Mouse (Mus musculus): ENCODE measurements around the gene Cnot6l. TPM values are rescaled to one million over a fixed set of nuclear protein-coding genes. Genes with fewer than 3 reads are reported as not detected.

Cnot6l gene
- polyA plus RNA-seq, 1 experiment from 2014 or later, result 12.0 TPM

DNA sequence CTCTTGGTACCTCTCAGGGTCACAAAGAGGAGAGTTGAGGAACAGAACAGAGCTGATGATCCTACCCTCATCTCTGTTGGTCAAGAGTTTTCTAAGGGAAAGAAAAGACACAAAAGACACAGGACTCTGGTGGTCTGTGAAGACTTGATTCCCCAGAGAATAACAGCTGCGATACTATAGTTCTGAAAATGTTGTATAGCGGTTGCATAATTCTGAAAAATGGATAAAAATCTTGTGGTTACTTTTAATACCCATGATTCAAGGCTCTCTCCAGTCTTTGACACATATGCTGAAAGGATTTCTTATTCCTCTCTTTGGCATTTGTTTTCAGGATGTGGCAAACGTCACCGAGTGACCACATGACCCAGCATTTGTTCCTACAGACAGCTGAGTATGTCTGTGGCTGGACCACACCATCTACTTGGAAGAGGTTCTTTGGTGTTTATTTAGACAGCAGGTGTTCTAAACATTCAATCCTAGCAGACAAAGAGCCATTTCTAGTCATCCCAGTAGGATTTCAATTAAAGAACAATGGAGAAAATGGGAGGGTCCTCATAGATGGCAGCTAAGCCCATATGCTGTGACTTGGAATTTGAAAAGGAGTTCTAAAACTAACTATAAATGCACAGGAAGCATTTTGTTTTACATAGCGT lies 124.7 kb downstream of the Cnot6l start:
- Histone ChIP-seq H3K27me3 (ENCODE audit: control insufficient read depth, insufficient read depth, low read length) (no peaks in the 10 kb centered on the region), H3K4me2 (ENCODE audit: low read depth) (no peak overlapping the region)
- 74% methylated on average over 5 of the region's 5 CpGs for WGBS

GRCm38 (mm10) chr5:96037684-96038121 lies 126.3 kb downstream of the Cnot6l start:
- WGBS, result 51% methylated on average over 8 of the region's 8 CpGs
- no peaks in the 10 kb centered on the region for H3K27me3 ChIP-seq (ENCODE audit: control insufficient read depth, insufficient read depth, low read length)
- H3K4me3 ChIP-seq (ENCODE audit: low read depth, low read length), result no peak overlapping the region
- no peak for ATAC-seq (ENCODE audit: insufficient read depth, low FRiP score, low TSS enrichment)
- 0 out of 2 replicates have a peak, but pooled peaks cover 5% of the 10 kb centered on the region for H3K4me1 ChIP-seq (ENCODE audit: control insufficient read depth, insufficient read depth, low read length)
- peak; percentile 13 for DNase-seq (ENCODE audit: low spot score)
- H3K9ac ChIP-seq (ENCODE audit: low read length), result no peak overlapping the region
- H3K36me3 ChIP-seq (ENCODE audit: control insufficient read depth, insufficient read depth, low read length), result no peaks in the 10 kb centered on the region
- no peak overlapping the region for H3K4me2 ChIP-seq (ENCODE audit: low read depth)
- H3K9me3 ChIP-seq (ENCODE audit: control insufficient read depth, low read length), result no peaks in the 10 kb centered on the region
- H3K27ac ChIP-seq (ENCODE audit: low read depth, low read length), result no peak overlapping the region

More for the DNA sequence above, 124.7 kb downstream of the Cnot6l start:
- H3K9me3 ChIP-seq (ENCODE audit: control insufficient read depth, low read length), result no peaks in the 10 kb centered on the region
- no peak overlapping the region for H3K9ac ChIP-seq (ENCODE audit: low read length)
- H3K4me3 ChIP-seq (ENCODE audit: low read depth, low read length), result no peak overlapping the region
- H3K27ac ChIP-seq (ENCODE audit: low read depth, low read length), result no peak overlapping the region
- 0 out of 2 replicates have a peak, but pooled peaks cover 5% of the 10 kb centered on the region for H3K4me1 ChIP-seq (ENCODE audit: control insufficient read depth, insufficient read depth, low read length)
- DNase-seq (ENCODE audit: low spot score), result no peak
- no peaks in the 10 kb centered on the region for H3K36me3 ChIP-seq (ENCODE audit: control insufficient read depth, insufficient read depth, low read length)
- ATAC-seq (ENCODE audit: insufficient read depth, low FRiP score, low TSS enrichment), result no peak

DNA sequence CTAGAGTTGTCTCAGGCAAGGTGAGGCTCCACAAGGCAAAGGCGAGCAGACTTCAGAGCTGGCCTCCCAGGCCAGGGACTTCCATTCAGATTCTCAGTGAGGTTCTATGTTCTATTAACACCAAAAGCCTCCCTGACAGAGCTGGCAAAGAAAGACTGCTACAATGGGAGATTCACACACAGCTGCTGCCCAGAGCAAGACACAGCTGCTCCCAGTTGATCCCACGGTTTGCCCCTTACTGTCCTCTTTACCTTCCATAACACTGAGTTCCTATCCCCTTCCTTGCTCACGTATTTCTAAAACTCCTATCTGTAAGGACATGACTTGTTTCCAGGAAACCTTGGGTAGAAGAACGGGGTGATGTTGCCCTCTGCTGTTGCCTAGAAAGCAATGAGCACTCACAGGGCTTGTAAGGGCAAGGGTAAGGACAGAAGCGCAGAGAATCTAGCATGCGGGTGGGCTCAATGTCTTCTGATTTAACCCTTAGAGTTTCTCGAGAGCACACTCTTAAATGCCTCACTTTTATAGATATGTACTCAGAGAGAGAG lies 127.8 kb downstream of the Cnot6l start:
- no peak for DNase-seq (ENCODE audit: low spot score)
- WGBS, result 70% methylated on average over 7 of the region's 7 CpGs
- no peak overlapping the region for H3K4me2 ChIP-seq (ENCODE audit: low read depth)
- no peak overlapping the region for H3K4me3 ChIP-seq (ENCODE audit: low read depth, low read length)
- H3K27ac ChIP-seq (ENCODE audit: low read depth, low read length), result no peak overlapping the region
- 0 out of 2 replicates have a peak, but pooled peaks cover 5% of the 10 kb centered on the region for H3K4me1 ChIP-seq (ENCODE audit: control insufficient read depth, insufficient read depth, low read length)
- ATAC-seq (ENCODE audit: insufficient read depth, low FRiP score, low TSS enrichment), result no peak
- no peaks in the 10 kb centered on the region for H3K9me3 ChIP-seq (ENCODE audit: control insufficient read depth, low read length)
- H3K27me3 ChIP-seq (ENCODE audit: control insufficient read depth, insufficient read depth, low read length), result no peaks in the 10 kb centered on the region
- H3K9ac ChIP-seq (ENCODE audit: low read length), result no peak overlapping the region
- no peaks in the 10 kb centered on the region for H3K36me3 ChIP-seq (ENCODE audit: control insufficient read depth, insufficient read depth, low read length)

GRCm38 (mm10) chr5:96034101-96034500 lies 129.9 kb downstream of the Cnot6l start:
- no peak for ATAC-seq (ENCODE audit: insufficient read depth, low FRiP score, low TSS enrichment)
- Histone ChIP-seq H3K4me1 (ENCODE audit: control insufficient read depth, insufficient read depth, low read length) (0 out of 2 replicates have a peak, but pooled peaks cover 5% of the 10 kb centered on the region), H3K27me3 (ENCODE audit: control insufficient read depth, insufficient read depth, low read length) (no peaks in the 10 kb centered on the region), H3K9me3 (ENCODE audit: control insufficient read depth, low read length) (no peaks in the 10 kb centered on the region), H3K4me3 (ENCODE audit: low read depth, low read length) (no peak overlapping the region), H3K9ac (ENCODE audit: low read length) (no peak overlapping the region), H3K4me2 (ENCODE audit: low read depth) (no peak overlapping the region), H3K27ac (ENCODE audit: low read depth, low read length) (no peak overlapping the region), H3K36me3 (ENCODE audit: control insufficient read depth, insufficient read depth, low read length) (no peaks in the 10 kb centered on the region)
- 30% methylated on average over 1 of the region's 1 CpGs for WGBS
- no peak for DNase-seq (ENCODE audit: low spot score)

GRCm38 (mm10) chr5:96029821-96030220 lies 134.2 kb downstream of the Cnot6l start:
- Histone ChIP-seq H3K4me1 (ENCODE audit: control insufficient read depth, insufficient read depth, low read length) (no peaks in the 10 kb centered on the region), H3K27me3 (ENCODE audit: control insufficient read depth, insufficient read depth, low read length) (no peaks in the 10 kb centered on the region), H3K9me3 (ENCODE audit: control insufficient read depth, low read length) (no peaks in the 10 kb centered on the region), H3K9ac (ENCODE audit: low read length) (no peak overlapping the region), H3K4me2 (ENCODE audit: low read depth) (no peak overlapping the region), H3K4me3 (ENCODE audit: low read depth, low read length) (no peak overlapping the region), H3K27ac (ENCODE audit: low read depth, low read length) (no peak overlapping the region), H3K36me3 (ENCODE audit: control insufficient read depth, insufficient read depth, low read length) (no peaks in the 10 kb centered on the region)
- DNase-seq (ENCODE audit: low spot score) (no peak), ATAC-seq (ENCODE audit: insufficient read depth, low FRiP score, low TSS enrichment) (no peak)
- 86% methylated on average over 2 of the region's 2 CpGs for WGBS

Other genes with a start within 250 kb of the Cnot6l start
- gene Cxcl13, start 207.2 kb downstream of the Cnot6l start, polyA plus RNA-seq (2014; fragmentation: Nextera tagmentation; extraction: Ambion mirVana), result 0.33 and 0.64 TPM in 2 replicates
- gene Mrpl1, start 45.3 kb upstream of the Cnot6l start, polyA plus RNA-seq (2014; fragmentation: Nextera tagmentation; extraction: Ambion mirVana), result 22.3 and 23.2 TPM in 2 replicates
- gene Fras1, start 209.8 kb upstream of the Cnot6l start, polyA plus RNA-seq (2014; fragmentation: Nextera tagmentation; extraction: Ambion mirVana), result 5.6 and 7.2 TPM in 2 replicates